In genomic region chr14:59200711-59201603, GRCm38 (mm10) we compare ENCODE assay signal across 8 mouse cellular contexts. TPM values are rescaled to one million over a fixed set of nuclear protein-coding genes. Genes with fewer than 3 reads are reported as not detected.
DNase-seq lines count a peak whose midpoint lies in the region; ATAC-seq and TF ChIP-seq lines count a peak whose summit lies in the region.

Rcbtb1 (plus strand) TSS chr14:59201209.

- under 1% methylated on average over 96 of the region's 96 CpGs for WGBS in bone marrow, adult 2 months
- 0% methylated on average over 94 of the region's 96 CpGs for WGBS in embryonic facial prominence, embryonic 15.5 days
- 1% methylated on average over 45 of the region's 96 CpGs for WGBS in limb, embryonic 14.5 days
- WGBS in midbrain, postnatal 0 days: under 1% methylated on average over 85 of the region's 96 CpGs

- TF ChIP-seq CTCF in bone marrow, adult 2 months (IDR thresholded peaks at IDR 0.05; ENCODE audit: control insufficient read depth, insufficient read depth, low read length): peak; percentile 33; the same call in 1 of the 2 replicates
- TF ChIP-seq CTCF in midbrain, postnatal 0 days (IDR thresholded peaks at IDR 0.05): peak; percentile 74

- ATAC-seq in embryonic facial prominence, embryonic 15.5 days (ENCODE audit: insufficient number of reproducible peaks, low FRiP score, low TSS enrichment, low read depth): peak; percentile 92
- peak; percentile 96 for ATAC-seq in limb, embryonic 14.5 days (ENCODE audit: low FRiP score, low read depth)
- peak; percentile 94 for ATAC-seq in midbrain, postnatal 0 days (ENCODE audit: low FRiP score)

- peak; percentile 84 for DNase-seq in 3T3-L1 (ENCODE audit: low read depth, low spot score)
- DNase-seq in heart, adult 8-10 months (ENCODE audit: low spot score): peak; percentile 90
- peak; percentile 96 for DNase-seq in kidney, adult 9 months
- DNase-seq in limb, embryonic 14.5 days (ENCODE audit: low spot score): peak; percentile 93
- peak; percentile 94 for DNase-seq in midbrain, postnatal 0 days (ENCODE audit: low spot score)
- peak; percentile 84 to 85 for DNase-seq in spleen, postnatal 14 days (ENCODE audit: low spot score in 2 of 2)

- peak within 1 kb of the TSS; percentile 81 for H3K4me3 ChIP-seq in bone marrow, adult 2 months (replicated peaks; ENCODE audit: control insufficient read depth, low read depth, low read length)
- peak within 1 kb of the TSS; percentile 90 for H3K4me3 ChIP-seq in embryonic facial prominence, embryonic 15.5 days (replicated peaks)
- H3K4me3 ChIP-seq in limb, embryonic 14.5 days (replicated peaks; ENCODE audit: low read length): peak within 1 kb of the TSS; percentile 88
- H3K4me3 ChIP-seq in midbrain, postnatal 0 days (ENCODE audit: low read depth, low read length): peak within 1 kb of the TSS; percentile 83

- H3K4me2 ChIP-seq in embryonic facial prominence, embryonic 15.5 days (replicated peaks): peak within 1 kb of the TSS; percentile 86
- peak within 1 kb of the TSS; percentile 79 for H3K4me2 ChIP-seq in limb, embryonic 14.5 days (replicated peaks; ENCODE audit: low read depth, low read length, severe bottlenecking)
- H3K4me2 ChIP-seq in midbrain, postnatal 0 days (ENCODE audit: low read depth, low read length, poor library complexity, severe bottlenecking): peak within 1 kb of the TSS; percentile 76

- no peaks in the 10 kb centered on the region for H3K36me3 ChIP-seq in embryonic facial prominence, embryonic 15.5 days
- no peaks in the 10 kb centered on the region for H3K36me3 ChIP-seq in limb, embryonic 14.5 days (ENCODE audit: control insufficient read depth, insufficient read depth, low read length)
- no peaks in the 10 kb centered on the region for H3K36me3 ChIP-seq in midbrain, postnatal 0 days (ENCODE audit: insufficient read depth, low read length)

- H3K9ac ChIP-seq in embryonic facial prominence, embryonic 15.5 days: peak within 1 kb of the TSS; percentile 95
- H3K9ac ChIP-seq in limb, embryonic 14.5 days (ENCODE audit: low read depth, low read length, severe bottlenecking): peak within 1 kb of the TSS; percentile 97
- peak within 1 kb of the TSS; percentile 89 for H3K9ac ChIP-seq in midbrain, postnatal 0 days (replicated peaks; ENCODE audit: low read length, poor library complexity, severe bottlenecking)

- H3K27ac ChIP-seq in bone marrow, adult 2 months (ENCODE audit: control insufficient read depth, insufficient read depth, low read depth, low read length, poor library complexity): peak within 1 kb of the TSS; percentile 88
- peak within 1 kb of the TSS; percentile 97 for H3K27ac ChIP-seq in embryonic facial prominence, embryonic 15.5 days (replicated peaks)
- peak within 1 kb of the TSS; percentile 96 for H3K27ac ChIP-seq in limb, embryonic 14.5 days (replicated peaks; ENCODE audit: low read depth, low read length)
- H3K27ac ChIP-seq in midbrain, postnatal 0 days (ENCODE audit: low read depth, low read length): peak within 1 kb of the TSS; percentile 85

- peak; percentile 65; the same call in 1 of the 2 replicates for TF ChIP-seq POLR2A in bone marrow, adult 2 months (IDR thresholded peaks at IDR 0.05; ENCODE audit: borderline replicate concordance, control insufficient read depth, low read depth, low read length)
- peak; percentile 96; the same call in 1 of the 2 replicates for TF ChIP-seq POLR2A in limb, embryonic 14.5 days (IDR thresholded peaks at IDR 0.05; ENCODE audit: borderline replicate concordance, extremely low read depth, insufficient read depth, insufficient read length)

- H3K4me1 ChIP-seq in bone marrow, adult 2 months (ENCODE audit: control insufficient read depth, insufficient read depth, low read length): no peaks in the 10 kb centered on the region
- peaks cover 20% of the 10 kb centered on the region for H3K4me1 ChIP-seq in embryonic facial prominence, embryonic 15.5 days
- H3K4me1 ChIP-seq in limb, embryonic 14.5 days (ENCODE audit: control insufficient read depth, insufficient read depth, low read length): peaks cover 21% of the 10 kb centered on the region
- peaks cover 8% of the 10 kb centered on the region for H3K4me1 ChIP-seq in midbrain, postnatal 0 days (ENCODE audit: insufficient read depth, low read length)

- no peaks in the 10 kb centered on the region for H3K9me3 ChIP-seq in embryonic facial prominence, embryonic 15.5 days (replicated peaks)
- H3K9me3 ChIP-seq in limb, embryonic 14.5 days (ENCODE audit: control insufficient read depth, low read length): no peaks in the 10 kb centered on the region
- H3K9me3 ChIP-seq in midbrain, postnatal 0 days (ENCODE audit: low read length): no peaks in the 10 kb centered on the region

- H3K27me3 ChIP-seq in embryonic facial prominence, embryonic 15.5 days: no peaks in the 10 kb centered on the region
- H3K27me3 ChIP-seq in limb, embryonic 14.5 days (ENCODE audit: control insufficient read depth, insufficient read depth, low read length): no peaks in the 10 kb centered on the region
- no peaks in the 10 kb centered on the region for H3K27me3 ChIP-seq in midbrain, postnatal 0 days (ENCODE audit: insufficient read depth, low read length)

RNA-seq across cellular contexts. Expression of gene Rcbtb1, which starts in this region (rescaled TPM):
- 5.9 and 13.7 TPM in 2 replicates for polyA plus RNA-seq in bone marrow, adult 2 months (2011; ENCODE audit: insufficient read depth, insufficient read length, low replicate concordance, missing spikeins)
- 44.5 and 48.3 TPM in 2 replicates for polyA plus RNA-seq in embryonic facial prominence, embryonic 15.5 days (2015; fragmentation: Nextera tagmentation; extraction: Ambion mirVana)
- total RNA-seq in heart, adult 8-10 months (2022): 10 to 100 TPM; 10.2 to 14.6 (median 12.1) TPM
- polyA plus RNA-seq in limb, embryonic 14.5 days (2012; rRNA removed): 49.7 and 52.5 TPM in 2 replicates
- polyA plus RNA-seq in limb, embryonic 14.5 days (2014; fragmentation: Nextera tagmentation; extraction: Ambion mirVana): 46.9 and 59.0 TPM in 2 replicates
- 32.1 and 41.4 TPM in 2 replicates for total RNA-seq in midbrain, postnatal 0 days (2014; rRNA removed)
- 29.2 and 32.2 TPM in 2 replicates for polyA plus RNA-seq in midbrain, postnatal 0 days (2015; fragmentation: Nextera tagmentation; extraction: Ambion mirVana)

Comparison
In these comparisons a context has a peak if more than half of its experiments do, and no peak if none do; other contexts are left out.
1. Peak in every context shown above with its lines: DNase-seq, ATAC-seq, H3K4me3 ChIP-seq and H3K27ac ChIP-seq.